Mouse (Mus musculus) ovary, adult 18-20 months (tissue): Measurements from ENCODE around the gene Kxd1.

Experiments used
- DNase-seq: peaks from one replicate; pipeline ENCODE4 v3.0.0; 2022; ENCODE audit warnings: low spot score, mixed read lengths

Gene Kxd1

DNA sequence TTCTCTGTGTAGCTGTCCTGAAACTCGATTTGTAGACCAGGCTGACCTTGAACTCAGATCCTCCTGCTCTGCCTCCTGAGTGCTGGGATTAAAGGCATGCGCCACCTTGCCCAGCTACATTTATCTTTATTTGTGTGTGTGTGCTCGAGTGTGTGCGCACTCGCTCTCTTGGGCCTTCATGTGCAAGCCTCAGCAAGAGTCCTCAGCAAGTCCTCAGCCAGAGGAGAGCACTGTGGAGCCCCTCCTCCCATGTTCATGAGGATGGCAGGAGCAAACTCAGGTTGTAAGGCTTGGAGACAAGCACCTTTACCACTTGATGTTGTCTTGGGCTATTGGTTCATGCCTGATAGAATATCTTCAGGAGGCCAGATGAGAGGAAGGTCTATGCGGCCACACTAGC, 20.0 kb upstream of the Kxd1 start:
- DNase-seq, result no peak

DNA sequence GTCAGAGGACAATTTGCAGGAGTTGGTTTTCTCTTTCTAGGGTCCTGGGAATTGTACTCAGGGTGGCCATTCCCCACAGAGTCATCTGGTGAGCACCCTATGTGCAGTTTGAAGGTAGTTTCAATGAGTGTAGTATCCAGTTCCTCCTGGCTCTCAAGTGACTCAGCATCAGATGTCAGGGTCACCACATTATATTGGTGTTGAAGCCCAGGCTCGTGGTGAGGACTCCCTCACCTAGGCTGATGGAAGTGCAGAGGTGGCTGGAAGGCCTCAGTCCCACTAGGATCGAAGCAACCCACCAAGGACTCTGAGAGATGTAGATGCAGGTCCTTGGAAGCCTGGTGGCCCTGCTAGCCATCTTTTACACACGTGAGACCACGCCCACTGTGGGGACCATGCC, 18.7 kb upstream of the Kxd1 start:
- no peak for DNase-seq

DNA sequence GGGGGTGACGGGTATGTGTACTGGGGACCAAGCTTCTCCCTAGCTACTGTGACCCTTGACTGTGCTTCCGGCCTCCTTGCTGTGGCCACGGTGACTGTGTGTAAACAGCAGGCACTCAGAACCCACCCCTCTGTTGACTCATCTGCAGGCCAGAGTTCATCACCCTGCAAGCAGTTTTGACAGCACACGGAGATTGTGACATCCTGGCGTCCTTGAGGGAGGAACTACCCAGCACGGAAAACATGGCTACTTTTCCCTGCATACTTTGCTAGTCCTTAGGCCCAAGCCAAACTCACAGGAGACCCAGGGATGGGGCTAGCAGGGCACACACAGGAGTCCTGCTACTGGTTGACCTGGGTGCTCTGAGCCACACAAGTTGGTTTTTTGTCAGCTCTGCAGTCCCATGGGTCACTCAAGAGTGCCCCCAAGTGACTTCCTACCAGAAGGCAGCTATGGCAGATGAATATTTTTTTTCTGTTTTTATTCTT, 16.5 kb upstream of the Kxd1 start:
- DNase-seq, result peak; percentile 63

DNA sequence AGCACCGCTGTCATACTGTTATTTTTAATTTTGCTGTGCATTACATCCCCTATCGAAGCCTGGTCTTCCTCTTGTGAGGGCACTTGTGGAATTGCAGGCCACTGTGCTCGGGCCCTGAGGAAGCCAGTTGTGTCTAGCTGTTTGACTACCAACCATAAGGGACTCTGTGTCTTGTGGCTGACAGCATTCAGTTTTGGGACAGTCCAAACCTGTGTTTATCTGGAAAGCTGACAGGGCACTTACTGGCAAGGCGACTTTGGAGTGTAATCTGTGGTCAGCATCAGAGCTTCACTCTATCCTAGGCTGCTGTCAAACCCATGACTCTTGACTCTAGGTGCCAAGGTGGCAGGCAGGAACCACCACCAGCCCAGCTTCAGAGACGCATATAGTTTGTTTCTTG, 13.3 kb upstream of the Kxd1 start:
- DNase-seq, result no peak

DNA sequence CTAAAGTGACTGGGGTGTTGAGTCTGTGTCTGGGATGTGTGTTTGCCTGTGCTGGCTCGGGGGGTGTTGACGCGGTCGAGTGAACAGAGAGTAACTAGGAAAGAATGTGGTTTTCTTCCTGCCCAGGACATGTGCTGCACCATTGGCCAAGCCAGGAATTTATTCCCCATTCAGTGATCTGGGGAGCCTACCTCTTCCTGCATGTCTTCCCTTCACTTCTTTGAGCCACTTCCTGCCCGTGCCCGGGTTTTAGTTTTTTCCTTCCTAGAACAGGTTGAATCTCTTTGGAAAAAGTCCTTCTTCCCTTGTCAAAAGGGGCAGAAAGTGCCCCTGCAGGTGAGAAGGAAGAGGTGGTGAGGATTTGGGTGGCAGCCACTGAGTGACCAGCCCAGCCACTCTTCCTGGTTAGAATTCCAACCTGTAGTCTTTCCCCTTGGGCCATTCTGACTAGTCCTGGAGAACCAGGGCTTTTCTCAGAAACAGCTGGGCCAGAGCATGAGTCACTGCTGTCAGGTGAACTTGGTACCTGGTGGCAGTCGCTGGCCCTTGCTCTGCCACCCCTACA, 12.8 kb upstream of the Kxd1 start:
- no peak for DNase-seq

DNA sequence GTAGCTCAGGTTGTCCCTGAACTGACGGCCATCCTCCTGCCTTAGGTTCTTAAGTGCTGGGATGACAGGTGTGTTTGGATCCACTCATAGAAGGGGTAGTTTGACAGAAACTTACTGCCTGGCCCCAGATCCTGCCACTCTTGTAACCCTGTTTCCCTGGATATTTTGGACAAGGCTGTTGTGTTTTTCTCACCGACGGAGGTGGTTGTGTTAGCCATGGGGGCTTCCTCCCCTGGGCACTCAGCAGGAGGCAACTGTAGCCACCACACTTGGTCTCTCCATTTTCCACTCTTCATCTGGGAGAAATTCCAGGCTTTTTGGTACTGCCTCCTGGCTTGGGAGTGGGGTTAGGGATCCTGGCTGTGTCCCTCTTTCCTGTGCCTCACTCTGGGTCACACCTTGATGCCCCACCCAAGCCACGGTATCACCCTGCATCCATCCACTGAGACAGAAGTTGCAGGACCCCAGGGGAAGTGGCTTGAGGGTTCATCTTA, 12.3 kb upstream of the Kxd1 start:
- no peak for DNase-seq

DNA sequence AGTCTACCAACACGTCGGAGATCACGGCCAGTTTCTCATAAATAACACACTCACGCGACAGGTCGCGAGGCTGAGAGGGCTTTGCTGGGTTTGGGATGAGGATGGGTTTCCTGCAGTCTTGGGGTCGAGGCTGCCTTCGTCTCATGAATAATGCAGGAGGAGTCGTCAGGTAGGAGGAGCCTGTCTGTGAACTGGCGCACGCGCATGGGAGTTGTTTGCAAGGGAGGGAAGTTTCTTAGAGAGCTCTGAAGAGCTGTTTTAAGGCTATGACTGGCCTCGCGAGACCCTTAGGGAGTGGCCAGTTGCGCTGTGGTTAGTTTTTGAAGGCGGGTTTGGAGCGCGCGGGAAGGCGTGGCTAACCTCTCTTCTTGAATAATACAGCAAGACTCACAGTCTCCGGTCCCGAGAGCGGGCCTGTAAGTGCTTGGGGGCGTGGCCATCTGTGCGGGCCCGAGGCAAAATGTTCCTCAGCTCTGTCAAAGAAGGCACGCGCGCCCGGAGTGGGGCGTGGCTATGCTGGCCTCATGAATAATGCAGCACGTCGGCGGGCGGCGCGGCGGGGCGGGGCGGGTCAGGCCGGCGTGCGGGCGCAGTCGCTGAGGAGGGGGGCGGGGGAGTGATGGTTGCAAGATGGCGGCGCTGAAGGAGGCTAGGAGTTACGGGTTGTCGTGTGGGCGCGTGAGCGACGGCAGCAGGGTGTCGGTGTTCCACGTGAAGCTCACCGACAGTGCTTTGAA, 11.5 kb upstream of the Kxd1 start, which contains the start of gene Ell:
Gene Ell, plus strand, starts transcription at position 381 of the 737 bp plus-strand sequence.
- peak; percentile 99 for DNase-seq

DNA sequence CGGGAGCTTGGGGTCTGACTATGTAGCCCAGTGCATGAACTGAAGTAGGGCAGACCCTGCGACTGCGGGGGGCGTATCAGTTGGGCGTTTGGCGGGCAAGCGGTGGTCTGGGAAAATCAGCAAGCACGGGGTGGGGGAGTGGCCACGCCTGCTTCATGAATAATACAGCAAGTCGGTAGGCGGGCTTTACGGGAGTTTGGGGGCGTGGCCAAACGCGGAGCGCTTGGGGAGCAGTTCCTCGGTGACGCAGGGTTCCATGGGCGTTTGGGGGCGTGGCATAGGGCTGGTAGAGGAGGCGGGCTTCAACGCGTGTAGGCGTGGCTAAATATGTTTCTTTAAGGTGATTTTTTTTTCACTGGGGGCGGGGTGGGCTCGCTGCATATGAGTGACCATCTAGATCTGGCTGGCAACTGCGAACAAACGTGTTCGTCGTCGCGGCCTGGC, 10.9 kb upstream of the Kxd1 start:
- DNase-seq, result peak; percentile 98

DNA sequence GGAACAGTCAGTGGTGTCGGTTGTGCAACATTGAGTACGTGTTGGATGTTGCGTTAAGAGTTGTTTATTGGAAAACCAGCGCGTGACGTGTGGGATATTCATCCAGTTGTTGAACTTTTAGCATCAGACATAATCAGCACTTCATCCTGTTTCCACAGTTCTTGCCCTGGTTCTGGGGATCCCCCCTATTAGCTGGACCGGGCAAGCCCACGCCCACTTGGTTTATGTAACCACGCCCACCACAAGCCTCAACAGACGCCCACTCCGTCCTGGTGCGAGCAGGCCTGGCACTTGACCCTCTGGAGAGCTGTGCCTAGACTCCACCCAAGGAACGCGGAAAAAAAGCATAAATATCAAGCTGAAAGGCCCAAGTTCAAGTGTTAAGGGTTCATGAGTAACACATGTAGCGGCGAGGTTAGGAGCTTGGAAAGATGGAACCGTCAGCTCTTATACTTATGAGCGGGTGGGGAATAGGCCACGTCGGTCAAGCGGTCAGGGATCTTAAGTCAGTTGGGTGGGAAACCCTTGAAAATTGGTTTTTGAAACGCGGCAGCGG, 10.3 kb upstream of the Kxd1 start:
- peak; percentile 71 for DNase-seq

DNA sequence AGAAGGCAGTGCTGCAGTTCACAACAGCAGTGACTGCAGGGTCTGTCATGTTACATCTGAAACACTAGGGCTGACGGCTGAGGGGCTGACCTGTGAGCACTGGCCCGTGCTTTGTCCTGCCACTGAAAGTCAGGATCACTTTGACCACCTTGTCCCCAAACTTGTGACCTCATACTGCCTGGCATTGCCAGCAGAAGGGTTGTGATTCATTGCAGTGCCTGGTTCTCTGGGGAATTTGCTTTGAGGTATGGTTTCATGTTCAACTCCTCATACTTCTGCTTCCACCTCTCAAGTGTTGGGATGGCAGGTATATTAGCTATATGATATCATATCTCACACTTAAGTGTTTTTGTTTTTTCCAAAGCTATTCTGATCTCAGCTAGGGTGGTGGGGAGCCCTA, 7.9 kb upstream of the Kxd1 start:
- no peak for DNase-seq

DNA sequence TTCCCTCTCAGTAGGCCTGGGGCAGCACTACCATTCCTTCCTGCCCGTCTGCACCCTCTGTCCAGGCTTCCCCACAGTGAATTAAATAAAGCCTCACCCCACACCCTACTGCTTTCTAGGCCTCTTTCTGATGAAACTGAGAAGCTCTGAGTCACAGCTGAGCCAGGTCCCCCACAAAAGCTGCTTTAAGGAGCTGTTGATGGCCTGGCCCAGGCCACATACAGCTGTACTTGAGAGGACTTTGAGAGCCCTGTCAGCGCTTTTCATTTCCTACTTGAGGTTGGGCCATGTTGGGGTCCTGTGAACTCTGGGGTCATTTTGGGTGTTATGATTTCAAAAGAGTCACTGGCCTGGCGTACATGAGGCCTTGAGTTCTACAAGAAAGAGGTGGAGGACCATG, 7.5 kb upstream of the Kxd1 start:
- no peak for DNase-seq

DNA sequence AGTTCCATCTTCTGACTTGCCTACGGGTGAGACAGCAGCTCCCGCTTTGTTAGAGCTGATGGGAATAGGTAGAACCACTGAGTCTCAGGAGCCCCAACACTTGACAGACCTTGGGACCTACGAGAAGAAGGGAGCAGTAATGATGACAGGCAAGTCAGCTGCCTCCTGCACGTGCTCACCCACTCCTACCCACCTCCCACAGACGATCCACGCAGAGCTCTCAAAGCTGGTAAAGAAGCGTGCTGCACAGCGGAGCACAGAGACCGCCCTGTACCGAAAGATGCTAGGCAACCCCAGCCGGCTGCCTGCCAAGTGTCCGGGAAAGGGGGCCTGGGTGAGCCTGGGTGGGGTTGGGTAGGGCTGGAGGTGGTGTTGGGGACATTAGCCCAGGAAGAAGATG, 6.5 kb upstream of the Kxd1 start:
- no peak for DNase-seq

DNA sequence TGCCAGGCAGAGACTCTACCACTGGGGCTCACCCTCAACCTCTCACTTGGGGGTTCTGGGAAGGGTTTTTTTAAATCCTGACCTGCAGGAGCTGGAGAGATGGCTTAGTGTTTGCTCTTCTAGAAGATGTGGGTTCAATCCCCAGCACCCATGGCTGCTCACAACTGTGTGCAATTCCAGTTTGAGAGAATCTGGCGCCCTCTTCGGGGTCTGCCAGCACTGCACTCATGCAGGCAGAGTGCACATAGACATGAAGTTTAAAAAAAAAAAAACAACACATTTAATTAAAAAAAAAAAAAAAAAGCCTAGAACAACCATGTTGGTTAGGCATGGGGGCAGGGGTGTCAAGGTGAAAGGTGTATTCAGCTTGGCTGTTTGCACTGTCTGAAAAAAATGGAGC, 2.6 kb upstream of the Kxd1 start:
- no peak for DNase-seq

DNA sequence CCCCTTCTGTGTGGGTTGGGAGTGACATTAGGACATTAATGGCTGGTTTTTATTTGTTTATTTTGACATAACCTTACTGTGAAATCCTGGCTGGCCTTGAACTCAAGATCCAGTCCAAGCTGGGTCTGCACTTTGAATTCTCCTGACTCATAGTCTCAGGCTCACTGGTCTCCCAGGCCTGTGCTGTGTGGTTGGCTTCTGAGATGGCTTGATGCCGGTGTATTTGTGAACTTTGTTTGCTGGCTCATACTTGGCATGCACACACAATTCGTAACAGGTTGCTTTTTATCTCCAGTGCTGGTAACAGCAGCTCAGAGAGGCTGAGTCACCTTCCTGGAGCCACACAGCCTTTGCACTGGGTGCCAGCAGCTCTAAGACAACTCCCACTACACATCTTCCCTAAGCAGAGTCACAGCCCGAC, 2.0 kb upstream of the Kxd1 start:
- DNase-seq, result no peak

DNA sequence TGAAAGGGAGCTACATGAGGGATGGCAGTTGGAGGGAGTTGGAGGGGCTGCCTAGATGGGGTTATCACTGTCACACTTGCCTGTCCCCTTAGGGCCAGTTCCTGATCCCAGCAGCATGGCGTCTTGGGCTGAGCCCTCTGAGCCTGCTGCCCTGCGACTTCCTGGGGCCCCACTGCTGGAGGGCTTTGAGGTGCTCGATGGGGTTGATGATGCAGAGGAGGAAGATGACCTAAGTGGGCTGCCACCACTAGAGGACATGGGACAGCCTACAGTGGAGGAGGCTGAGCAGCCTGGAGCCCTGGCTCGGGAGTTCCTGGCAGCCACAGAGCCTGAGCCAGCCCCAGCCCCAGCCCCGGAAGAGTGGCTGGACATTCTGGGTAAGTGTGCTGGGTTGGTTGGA, 1.5 kb upstream of the Kxd1 start:
- DNase-seq, result no peak

DNA sequence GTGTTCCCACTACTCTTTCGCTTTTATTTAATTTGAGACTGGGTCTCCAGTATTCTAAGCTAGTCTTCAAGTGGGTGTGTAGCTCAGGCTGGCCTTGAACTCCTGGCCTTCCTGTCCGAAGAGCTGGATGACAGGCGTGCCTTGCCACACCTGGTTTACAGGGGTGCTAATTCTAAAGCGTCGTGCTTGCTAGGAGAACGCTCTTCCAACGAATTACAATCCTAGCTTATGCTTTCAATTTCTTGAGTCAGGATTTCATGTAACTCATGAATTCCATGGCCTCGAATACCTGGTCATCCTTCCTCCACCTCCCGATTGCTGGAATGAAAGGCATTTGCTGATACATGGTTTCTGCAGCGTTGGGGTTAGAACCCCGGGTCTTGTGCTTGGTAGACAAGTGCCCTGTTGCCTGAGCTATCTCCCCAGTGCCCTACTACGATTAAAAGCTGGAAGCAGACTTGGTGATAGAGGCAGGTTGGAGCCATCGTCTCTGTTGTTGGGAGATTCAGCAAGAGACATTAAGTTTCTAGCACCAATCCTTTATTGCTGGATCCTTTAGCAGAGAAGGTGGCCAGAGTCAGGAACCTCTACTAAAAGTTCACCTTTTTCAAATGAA, 534 bp upstream of the Kxd1 start:
- DNase-seq, result no peak

DNA sequence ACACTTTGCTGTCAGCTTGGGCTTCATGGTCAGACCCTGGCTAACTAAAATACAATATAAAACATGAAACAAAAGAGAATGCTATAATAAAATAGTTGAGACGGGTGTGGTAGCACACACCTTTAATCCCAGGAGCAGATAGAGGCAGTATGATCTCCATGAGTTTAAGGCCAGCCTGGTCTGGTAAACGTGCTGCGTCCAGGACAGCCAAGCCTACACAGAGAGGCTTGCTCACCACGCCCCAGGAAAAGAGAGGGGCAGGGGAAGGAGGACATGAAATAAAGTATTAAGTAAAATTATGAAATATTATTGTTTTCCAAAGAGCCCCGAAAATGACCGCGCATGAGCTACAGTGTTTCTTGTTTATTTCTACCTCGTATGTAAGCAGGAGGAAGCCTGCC, 645 bp downstream of the Kxd1 start:
- no peak for DNase-seq

DNA sequence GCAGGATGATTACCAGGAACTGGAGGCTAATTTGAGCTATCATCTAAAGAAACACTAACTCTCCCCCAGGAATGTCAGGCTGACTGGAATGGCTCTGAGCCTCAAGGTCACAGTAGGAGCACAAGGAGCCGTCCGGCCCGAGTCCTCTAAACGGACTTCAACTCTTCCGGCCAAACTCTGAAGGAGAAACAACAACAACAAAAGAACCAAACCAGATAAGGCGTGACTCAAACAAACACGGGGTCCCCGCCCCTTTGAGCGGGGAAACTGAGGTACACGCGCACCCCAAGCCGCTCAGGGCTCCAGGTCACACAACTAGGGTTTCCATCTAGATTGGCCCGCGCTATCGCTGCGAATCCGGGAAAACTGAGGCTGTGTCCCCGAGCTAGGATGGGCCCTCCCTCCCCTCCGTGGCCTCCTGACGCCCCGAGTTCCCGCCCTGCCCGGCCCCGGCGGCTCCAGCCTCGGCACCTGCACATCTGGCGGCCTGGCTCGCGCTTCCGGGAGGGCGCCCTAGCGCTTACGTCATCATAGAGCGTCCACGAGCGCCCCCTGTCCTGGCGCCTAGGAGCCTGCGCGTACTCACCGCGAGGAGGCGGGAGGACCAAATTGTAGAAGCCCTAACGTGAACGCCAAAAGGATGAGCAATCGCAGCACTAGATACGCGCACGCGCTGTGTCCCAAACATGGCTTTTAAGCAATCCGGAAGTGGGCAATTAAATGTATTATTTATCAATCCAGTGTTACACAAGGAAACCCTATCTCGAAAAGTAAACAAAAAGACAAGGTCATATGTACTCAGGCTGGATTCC, 5.0 kb downstream of the Kxd1 start:
- DNase-seq, result peak; percentile 94

DNA sequence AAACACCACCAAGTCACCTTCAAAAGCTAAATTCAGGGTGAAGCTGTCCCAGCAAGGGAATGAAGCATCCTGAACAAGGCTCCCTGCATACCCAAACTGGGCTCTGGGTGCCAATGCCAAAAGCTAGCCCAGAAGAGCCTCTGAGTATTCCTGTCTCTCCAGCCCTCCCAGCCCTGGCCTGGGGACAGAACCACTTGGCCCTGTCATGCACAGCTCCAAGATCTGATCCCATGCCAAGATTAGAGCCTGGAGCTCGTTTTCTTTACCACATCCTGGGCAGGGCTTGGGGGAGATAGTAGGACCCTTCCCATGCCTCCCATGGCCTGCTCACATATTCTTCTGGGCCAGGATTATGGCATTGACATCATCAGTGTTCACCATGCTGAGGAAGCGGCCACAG, 8.2 kb downstream of the Kxd1 start:
- DNase-seq, result no peak

DNA sequence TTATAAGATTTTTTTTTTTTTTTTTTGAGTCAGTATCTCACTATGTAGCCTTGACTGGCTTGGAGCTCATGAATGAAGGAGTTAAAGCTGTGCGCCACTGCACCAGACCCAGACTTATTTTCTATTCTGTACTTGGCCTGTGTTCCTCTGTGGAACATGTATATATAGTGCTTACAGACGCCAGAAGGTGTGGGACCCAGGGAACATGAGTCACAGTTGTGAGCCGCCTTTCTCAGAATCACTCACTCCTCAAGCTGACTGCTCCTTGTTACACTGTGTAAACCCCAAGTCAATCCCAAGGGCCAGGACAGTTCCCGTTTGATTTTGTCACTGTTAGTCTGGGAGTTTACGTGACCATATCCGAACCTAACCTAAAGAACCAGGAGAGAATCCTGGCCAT, 8.7 kb downstream of the Kxd1 start:
- DNase-seq, result no peak

DNA sequence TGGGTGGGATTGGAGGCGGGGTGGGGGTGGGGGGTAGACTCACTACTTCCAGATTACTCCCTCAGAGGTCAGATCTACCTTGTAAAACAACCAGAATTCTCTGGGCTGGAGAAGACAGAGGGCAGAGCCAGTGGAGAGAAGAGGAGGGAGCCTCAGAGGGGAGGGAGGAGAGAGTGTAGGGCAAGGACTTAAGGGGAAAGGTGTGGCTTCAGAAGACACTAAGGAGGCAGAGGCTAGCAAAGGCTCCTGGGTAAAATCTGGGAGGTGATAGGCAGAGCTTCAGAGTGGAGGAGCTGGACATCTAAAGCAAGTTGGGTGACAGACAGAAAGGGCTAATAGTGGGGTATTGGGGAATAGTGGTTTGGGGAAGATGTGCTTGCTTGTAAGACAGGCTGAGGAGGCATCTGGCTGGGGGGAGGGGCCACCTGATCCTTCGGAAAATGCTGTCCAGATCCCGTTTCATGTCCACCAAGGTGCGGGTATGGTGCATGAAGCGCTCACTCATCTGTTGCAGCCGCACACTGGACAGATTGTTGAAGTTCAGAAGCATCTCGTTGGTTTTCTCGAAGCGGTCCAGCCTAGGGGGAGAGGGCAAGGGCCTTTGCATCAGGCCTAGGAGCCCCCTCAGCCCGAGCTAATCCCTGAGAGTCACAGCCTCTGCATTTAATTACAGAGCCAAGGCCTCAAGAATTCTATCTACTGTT, 9.7 kb downstream of the Kxd1 start:
- no peak for DNase-seq
